Comparison of ENCODE assay signal across 12 mouse cellular contexts in genomic region chr4:131897109-131897508, GRCm38 (mm10). TPM values are rescaled to one million over a fixed set of nuclear protein-coding genes. Genes with fewer than 3 reads are reported as not detected.
"Had no signal": no experiment of that assay in that cellular context is flagged by ENCODE, and none has a peak within 500 bp of the region (broad histone marks: within the 10 kb centered on the region; RNA-seq: fewer than 3 reads in every experiment).

No protein-coding gene starts in this region.

- DNase-seq: layer of hippocampus, adult 9-11 months; lung, embryonic 14.5 days; lung, postnatal 14 days; right cerebral cortex, postnatal 14 days; thymus, postnatal 36 days had no signal

- H3K27ac ChIP-seq: kidney, postnatal 0 days; limb, embryonic 15.5 days; macrophage; midbrain, embryonic 13.5 days had no signal

- H3K4me2 ChIP-seq: limb, embryonic 15.5 days; lung, embryonic 14.5 days; midbrain, embryonic 13.5 days had no signal

- H3K4me3 ChIP-seq: limb, embryonic 15.5 days; midbrain, embryonic 13.5 days had no signal

- H3K27me3 ChIP-seq: limb, embryonic 15.5 days; midbrain, embryonic 13.5 days had no signal

- H3K4me1 ChIP-seq: limb, embryonic 15.5 days; midbrain, embryonic 13.5 days had no signal

- H3K9ac ChIP-seq: limb, embryonic 15.5 days; lung, embryonic 14.5 days; midbrain, embryonic 13.5 days had no signal

- H3K9me3 ChIP-seq: limb, embryonic 15.5 days; midbrain, embryonic 13.5 days had no signal

- ATAC-seq: hindbrain, embryonic 16.5 days; inflammation-experienced regulatory T-cells, adult 6 months; midbrain, embryonic 13.5 days had no signal

RNA-seq across cellular contexts. Expression of gene Tmem200b, which starts 24.5 kb away (rescaled TPM):
- polyA plus RNA-seq: hindbrain, embryonic 16.5 days; inflammation-experienced regulatory T-cells, adult 6 months; macrophage; midbrain, embryonic 13.5 days; neural tube, embryonic 14.5 days had no signal

RNA-seq across cellular contexts. Expression of gene Ptpru, which starts 59.0 kb away (rescaled TPM):
- polyA plus RNA-seq: inflammation-experienced regulatory T-cells, adult 6 months had no signal
